Mouse (Mus musculus): ENCODE measurements around the gene Gatad2a. TPM values are rescaled to one million over a fixed set of nuclear protein-coding genes. Genes with fewer than 3 reads are reported as not detected.
"Not testable (repeated sequence)": the region's sequence is repeated elsewhere in the genome, so short reads cannot be mapped to it uniquely, and the experiment has no call there.

Gatad2a gene
- polyA plus RNA-seq, 1 experiment from 2014 or later, result 27.3 TPM

- no peaks in the 10 kb centered on the region for H3K9me3 ChIP-seq
- ATAC-seq (ENCODE audit: extremely low read depth, insufficient number of reproducible peaks, low FRiP score, low TSS enrichment), result no peak
Observed at GRCm38 (mm10) chr8:70012350-70012749, 16.2 kb upstream of the Gatad2a start.

GRCm38 (mm10) chr8:70010796-70011195 is 14.6 kb upstream of the Gatad2a start:
- H3K27ac ChIP-seq (replicated peaks); H3K27me3 ChIP-seq (replicated peaks); H3K9me3 ChIP-seq; H3K4me1 ChIP-seq; H3K9ac ChIP-seq; H3K4me3 ChIP-seq; H3K36me3 ChIP-seq; ATAC-seq (ENCODE audit: extremely low read depth, insufficient number of reproducible peaks, low FRiP score, low TSS enrichment); H3K4me2 ChIP-seq: not testable (repeated sequence)
- WGBS, result 87% methylated on average over 14 of the region's 14 CpGs

More at GRCm38 (mm10) chr8:70012350-70012749, 16.2 kb upstream of the Gatad2a start:
- Histone ChIP-seq H3K4me1 (no peaks in the 10 kb centered on the region), H3K27ac (replicated peaks) (no peak overlapping the region), H3K4me3 (no peak overlapping the region), H3K4me2 (no peak overlapping the region), H3K9ac (no peak overlapping the region), H3K27me3 (replicated peaks) (no peaks in the 10 kb centered on the region), H3K36me3 (peaks cover 16% of the 10 kb centered on the region)
- 71% methylated on average over 3 of the region's 3 CpGs for WGBS

- Histone ChIP-seq H3K4me3 (no peak overlapping the region), H3K4me2 (no peak overlapping the region), H3K27me3 (replicated peaks) (no peaks in the 10 kb centered on the region), H3K4me1 (peaks cover 16% of the 10 kb centered on the region), H3K36me3 (no peaks in the 10 kb centered on the region), H3K27ac (replicated peaks) (peak overlapping the region; percentile 5; the same call in 1 of the 2 replicates), H3K9ac (no peak overlapping the region), H3K9me3 (no peaks in the 10 kb centered on the region)
- WGBS, result 22% methylated on average over 2 of the region's 2 CpGs
- no peak for ATAC-seq (ENCODE audit: extremely low read depth, insufficient number of reproducible peaks, low FRiP score, low TSS enrichment)
Observed at GRCm38 (mm10) chr8:70005178-70005577, 9.0 kb upstream of the Gatad2a start.

- H3K27me3 ChIP-seq (replicated peaks), result no peaks in the 10 kb centered on the region
- no peak overlapping the region for H3K9ac ChIP-seq
- H3K27ac ChIP-seq (replicated peaks), result peak overlapping the region; percentile 5; the same call in 1 of the 2 replicates
- no peak overlapping the region for H3K4me3 ChIP-seq
- H3K4me1 ChIP-seq, result peaks cover 16% of the 10 kb centered on the region
- H3K36me3 ChIP-seq, result no peaks in the 10 kb centered on the region
- no peak overlapping the region for H3K4me2 ChIP-seq
- ATAC-seq (ENCODE audit: extremely low read depth, insufficient number of reproducible peaks, low FRiP score, low TSS enrichment), result no peak
- no peaks in the 10 kb centered on the region for H3K9me3 ChIP-seq
Observed at GRCm38 (mm10) chr8:70004345-70004744, 8.2 kb upstream of the Gatad2a start.

GRCm38 (mm10) chr8:70003204-70003657 is 7.0 kb upstream of the Gatad2a start:
- WGBS, result 50% methylated on average over 4 of the region's 4 CpGs

GRCm38 (mm10) chr8:70001892-70002191 is 5.7 kb upstream of the Gatad2a start:
- 33% methylated on average over 7 of the region's 7 CpGs for WGBS

More at GRCm38 (mm10) chr8:70003204-70003657, 7.0 kb upstream of the Gatad2a start:
- H3K27ac ChIP-seq (replicated peaks), result no peak overlapping the region
- no peaks in the 10 kb centered on the region for H3K27me3 ChIP-seq (replicated peaks)
- no peaks in the 10 kb centered on the region for H3K9me3 ChIP-seq
- H3K36me3 ChIP-seq, result no peaks in the 10 kb centered on the region
- H3K9ac ChIP-seq, result no peak overlapping the region
- no peak overlapping the region for H3K4me2 ChIP-seq
- H3K4me3 ChIP-seq, result no peak overlapping the region
- ATAC-seq (ENCODE audit: extremely low read depth, insufficient number of reproducible peaks, low FRiP score, low TSS enrichment), result no peak
- H3K4me1 ChIP-seq, result peaks cover 16% of the 10 kb centered on the region

GRCm38 (mm10) chr8:70001176-70001891 is 5.2 kb upstream of the Gatad2a start:
- Histone ChIP-seq H3K9me3 (no peaks in the 10 kb centered on the region), H3K4me1 (peaks cover 21% of the 10 kb centered on the region), H3K36me3 (no peaks in the 10 kb centered on the region), H3K4me3 (peak overlapping the region; percentile 46), H3K9ac (peak overlapping the region; percentile 81), H3K27ac (replicated peaks) (peak overlapping the region; percentile 97), H3K27me3 (replicated peaks) (no peaks in the 10 kb centered on the region), H3K4me2 (peak overlapping the region; percentile 76)
- WGBS, result under 1% methylated on average over 16 of the region's 16 CpGs
- ATAC-seq (ENCODE audit: extremely low read depth, insufficient number of reproducible peaks, low FRiP score, low TSS enrichment), result peak; percentile 45

More at GRCm38 (mm10) chr8:70001892-70002191, 5.7 kb upstream of the Gatad2a start:
- not testable (repeated sequence) for H3K27me3 ChIP-seq (replicated peaks); H3K36me3 ChIP-seq; ATAC-seq (ENCODE audit: extremely low read depth, insufficient number of reproducible peaks, low FRiP score, low TSS enrichment); H3K9me3 ChIP-seq
- H3K27ac ChIP-seq (replicated peaks), result peak overlapping the region; percentile 97
- H3K4me3 ChIP-seq, result peak overlapping the region; percentile 46
- peaks cover 20% of the 10 kb centered on the region for H3K4me1 ChIP-seq
- peak overlapping the region; percentile 81 for H3K9ac ChIP-seq
- peak overlapping the region; percentile 76 for H3K4me2 ChIP-seq

- Histone ChIP-seq H3K4me3 (no peak overlapping the region), H3K27ac (replicated peaks) (no peak overlapping the region), H3K9ac (no peak overlapping the region), H3K9me3 (no peaks in the 10 kb centered on the region), H3K4me2 (no peak overlapping the region), H3K36me3 (no peaks in the 10 kb centered on the region), H3K4me1 (peaks cover 24% of the 10 kb centered on the region), H3K27me3 (replicated peaks) (no peaks in the 10 kb centered on the region)
- WGBS, result 78% methylated on average over 2 of the region's 2 CpGs
- ATAC-seq (ENCODE audit: extremely low read depth, insufficient number of reproducible peaks, low FRiP score, low TSS enrichment), result no peak
Observed at GRCm38 (mm10) chr8:70000226-70000625, 4.0 kb upstream of the Gatad2a start.

GRCm38 (mm10) chr8:69999236-69999635 is 3.1 kb upstream of the Gatad2a start:
- ATAC-seq (ENCODE audit: extremely low read depth, insufficient number of reproducible peaks, low FRiP score, low TSS enrichment), result no peak
- H3K4me3 ChIP-seq, result no peak overlapping the region
- H3K4me2 ChIP-seq, result no peak overlapping the region
- H3K27me3 ChIP-seq (replicated peaks), result no peaks in the 10 kb centered on the region
- H3K4me1 ChIP-seq, result peaks cover 33% of the 10 kb centered on the region
- H3K36me3 ChIP-seq, result no peaks in the 10 kb centered on the region
- no peaks in the 10 kb centered on the region for H3K9me3 ChIP-seq
- 91% methylated on average over 4 of the region's 4 CpGs for whole genome bisulfite sequencing
- no peak overlapping the region for H3K27ac ChIP-seq (replicated peaks)
- no peak overlapping the region for H3K9ac ChIP-seq

GRCm38 (mm10) chr8:69998706-69999105 is 2.5 kb upstream of the Gatad2a start:
- WGBS, result 84% methylated on average over 3 of the region's 3 CpGs

GRCm38 (mm10) chr8:69996589-69997285 is 553 bp upstream of the Gatad2a start:
- ATAC-seq (ENCODE audit: extremely low read depth, insufficient number of reproducible peaks, low FRiP score, low TSS enrichment), result no peak
- peak overlapping the region; percentile 92 for H3K27ac ChIP-seq (replicated peaks)
- peaks cover 47% of the 10 kb centered on the region for H3K4me1 ChIP-seq
- H3K4me3 ChIP-seq, result peak overlapping the region; percentile 90
- H3K9me3 ChIP-seq, result no peaks in the 10 kb centered on the region
- peak overlapping the region; percentile 91 for H3K9ac ChIP-seq
- H3K36me3 ChIP-seq, result peaks cover 9% of the 10 kb centered on the region; the same call in 1 of the 2 replicates
- 3% methylated on average over 35 of the region's 35 CpGs for WGBS
- no peaks in the 10 kb centered on the region for H3K27me3 ChIP-seq (replicated peaks)
- H3K4me2 ChIP-seq, result peak overlapping the region; percentile 83

More at GRCm38 (mm10) chr8:69998706-69999105, 2.5 kb upstream of the Gatad2a start:
- Histone ChIP-seq H3K9ac (no peak overlapping the region), H3K9me3 (no peaks in the 10 kb centered on the region), H3K27me3 (replicated peaks) (no peaks in the 10 kb centered on the region), H3K4me1 (peaks cover 39% of the 10 kb centered on the region), H3K4me2 (no peak overlapping the region), H3K36me3 (no peaks in the 10 kb centered on the region), H3K4me3 (no peak overlapping the region), H3K27ac (replicated peaks) (no peak overlapping the region)
- ATAC-seq (ENCODE audit: extremely low read depth, insufficient number of reproducible peaks, low FRiP score, low TSS enrichment), result no peak

All from heart, embryonic 13.5 days (tissue).